Mouse (Mus musculus) kidney, embryonic 15.5 days (tissue): ENCODE measurements at regions not wholly inside any gene's neighbourhood (a gene's known extent, or its start where the extent isn't known, plus 50 kb on each side); places are given as distances from the start of the nearest gene placed in this dataset.

ENCODE experiments used
- ATAC-seq: fragments of 200-750 bp; cut with Nextera tagmentation; replicated peaks from 2 replicates; pipeline ENCODE4 v1.8.0; 2017; ENCODE audit warnings: moderate TSS enrichment; ENCODE audit not compliant: low FRiP score
- H3K27ac ChIP-seq: fragments of 300-500 bp; sonication (generic); 2 replicates; pipeline ENCODE4 v1.5.1; 2015; ENCODE audit warnings: mild to moderate bottlenecking, inconsistent platforms
- H3K27me3 ChIP-seq: fragments of 300-500 bp; sonication (generic); 2 replicates; pipeline ENCODE4 v1.6.1; 2015; ENCODE audit warnings: inconsistent platforms
- H3K36me3 ChIP-seq: fragments of 300-500 bp; sonication (generic); 2 replicates; pipeline ENCODE4 v1.6.1; 2015; ENCODE audit warnings: inconsistent platforms
- H3K4me1 ChIP-seq: fragments of 300-500 bp; sonication (generic); 2 replicates; pipeline ENCODE4 v1.6.1; 2015; ENCODE audit warnings: inconsistent platforms
- H3K4me2 ChIP-seq: fragments of 300-500 bp; sonication (generic); 2 replicates; pipeline ENCODE4 v1.6.1; 2015; ENCODE audit warnings: moderate library complexity, mild to moderate bottlenecking, inconsistent platforms
- H3K4me3 ChIP-seq: fragments of 300-500 bp; sonication (generic); replicated peaks from 2 replicates; pipeline ENCODE4 v1.5.1; 2015; ENCODE audit warnings: mild to moderate bottlenecking, inconsistent platforms
- H3K9ac ChIP-seq: fragments of 300-500 bp; sonication (generic); 2 replicates; pipeline ENCODE4 v1.6.1; 2015; ENCODE audit warnings: mild to moderate bottlenecking, inconsistent platforms
- H3K9me3 ChIP-seq: fragments of 300-500 bp; sonication (generic); replicated peaks from 2 replicates; pipeline ENCODE4 v1.6.1; 2016; ENCODE audit warnings: inconsistent platforms
- WGBS: fragments of 180-500 bp; shearing (Covaris S2); methylation state at CpG from one replicate; pipeline ENCODE4 v1.1.7; 2015; ENCODE audit warnings: mixed read lengths; 5-methylcytosine and 5-hydroxymethylcytosine counted together

DNA sequence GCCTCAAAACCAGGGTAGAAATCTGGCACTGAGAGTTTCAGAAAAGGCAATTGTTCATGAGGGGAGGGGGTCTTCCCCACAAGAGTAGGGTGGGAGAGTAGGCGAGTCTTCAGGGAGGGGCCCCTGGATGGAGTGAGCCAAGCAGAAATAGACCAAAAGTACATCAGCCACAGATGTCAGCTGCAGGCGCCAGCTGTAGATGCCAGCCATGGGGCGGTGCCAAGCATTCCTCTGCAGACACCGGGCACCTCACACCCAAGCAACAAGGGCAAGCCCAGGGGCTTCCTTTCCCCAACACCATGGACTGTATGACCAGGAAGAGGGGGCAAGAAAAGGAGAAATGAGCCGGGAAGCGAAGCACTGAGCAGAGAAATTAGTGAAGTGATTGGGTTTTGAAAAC, 613.9 kb upstream of the 2610301B20Rik start:
- no peak for ATAC-seq

DNA sequence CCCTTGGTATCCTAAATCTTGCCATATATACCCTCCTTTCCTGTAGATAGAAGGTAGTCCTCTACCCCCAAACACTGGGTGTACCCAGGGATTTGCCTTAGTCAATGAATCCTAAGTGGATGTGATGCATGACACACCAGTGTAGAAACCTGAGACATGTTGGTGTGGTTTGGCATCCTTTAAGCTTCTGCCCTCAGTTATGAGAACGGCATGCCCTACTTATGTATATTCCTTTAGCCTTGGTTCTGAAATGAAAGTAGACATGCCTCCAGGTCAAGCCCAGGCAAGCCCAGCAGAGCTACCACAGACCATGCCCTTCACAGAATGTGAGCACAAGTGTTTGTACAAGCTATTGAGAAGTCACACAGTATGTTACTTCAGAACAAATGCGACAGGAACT, 608.4 kb upstream of the 2610301B20Rik start:
- Histone ChIP-seq H3K4me3 (no peak overlapping the region), H3K36me3 (no peaks in the 10 kb centered on the region), H3K9me3 (no peaks in the 10 kb centered on the region), H3K27me3 (no peaks in the 10 kb centered on the region), H3K9ac (no peak overlapping the region), H3K4me2 (no peak overlapping the region), H3K4me1 (no peaks in the 10 kb centered on the region), H3K27ac (no peak overlapping the region)
- 54% methylated on average over 2 of the region's 2 CpGs for WGBS
- ATAC-seq = no peak

More for the DNA sequence above, 613.9 kb upstream of the 2610301B20Rik start:
- Histone ChIP-seq H3K4me3 (no peak overlapping the region), H3K4me2 (no peak overlapping the region), H3K27ac (no peak overlapping the region), H3K4me1 (no peaks in the 10 kb centered on the region), H3K9me3 (no peaks in the 10 kb centered on the region), H3K27me3 (no peaks in the 10 kb centered on the region), H3K36me3 (no peaks in the 10 kb centered on the region), H3K9ac (no peak overlapping the region)
- WGBS = 88% methylated on average over 6 of the region's 6 CpGs

GRCm38 (mm10) chr4:10285562-10285961, 588.7 kb upstream of the 2610301B20Rik start:
- WGBS = 46% methylated on average over 2 of the region's 2 CpGs
- peak; percentile 58; the same call in 1 of the 2 replicates for ATAC-seq

DNA sequence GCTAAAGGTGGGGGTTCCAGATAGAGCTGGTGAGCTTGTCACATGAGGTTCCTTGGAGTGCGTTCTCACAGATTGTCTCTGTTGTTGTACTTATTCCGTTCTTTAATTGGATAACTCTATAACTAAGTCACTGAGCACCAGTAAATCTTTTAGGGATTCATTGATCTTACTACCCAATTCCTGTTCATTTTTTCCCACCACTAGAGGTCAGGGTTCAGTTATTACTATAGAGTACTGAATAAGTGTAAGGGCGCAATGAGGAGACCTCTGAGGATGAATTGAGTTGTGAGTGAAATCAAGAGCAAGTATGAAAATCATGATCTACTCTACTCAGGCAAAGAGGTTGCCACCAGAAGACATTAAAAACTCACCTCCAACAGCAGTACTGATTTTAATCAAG, 584.0 kb upstream of the 2610301B20Rik start:
- Histone ChIP-seq H3K4me2 (no peak overlapping the region), H3K9me3 (no peaks in the 10 kb centered on the region), H3K4me1 (no peaks in the 10 kb centered on the region), H3K36me3 (no peaks in the 10 kb centered on the region), H3K27ac (no peak overlapping the region), H3K4me3 (no peak overlapping the region), H3K27me3 (no peaks in the 10 kb centered on the region), H3K9ac (no peak overlapping the region)
- no peak for ATAC-seq
- 75% methylated on average over 3 of the region's 3 CpGs for WGBS

More at GRCm38 (mm10) chr4:10285562-10285961, 588.7 kb upstream of the 2610301B20Rik start:
- no peaks in the 10 kb centered on the region for H3K27me3 ChIP-seq
- no peaks in the 10 kb centered on the region for H3K9me3 ChIP-seq
- H3K27ac ChIP-seq = no peak overlapping the region
- no peaks in the 10 kb centered on the region for H3K4me1 ChIP-seq
- H3K4me3 ChIP-seq = no peak overlapping the region
- H3K9ac ChIP-seq = no peak overlapping the region
- no peak overlapping the region for H3K4me2 ChIP-seq
- no peaks in the 10 kb centered on the region for H3K36me3 ChIP-seq

DNA sequence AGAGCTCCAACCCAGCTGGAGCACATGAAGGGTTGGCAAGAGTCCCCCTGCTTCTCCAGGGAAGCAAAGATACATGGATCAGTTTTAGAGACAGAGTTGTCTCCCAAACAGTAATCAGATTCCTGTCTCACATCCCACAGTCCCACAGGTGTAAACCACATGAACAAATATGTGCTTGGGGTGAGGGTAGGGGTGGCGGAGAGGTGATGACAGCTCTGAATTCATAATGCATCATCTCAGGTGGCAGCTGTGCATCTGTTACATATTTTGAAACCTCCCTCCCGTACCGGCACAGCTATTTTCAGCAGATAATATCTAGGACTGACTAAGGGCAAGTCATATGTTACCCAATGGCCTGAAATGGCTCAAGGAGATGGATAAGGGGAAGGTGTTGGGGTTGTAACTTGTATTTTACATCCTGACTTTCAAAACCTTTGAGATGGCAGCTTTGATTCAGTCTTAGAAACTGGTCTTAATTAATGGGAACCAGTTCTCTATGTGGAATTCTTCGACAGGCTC, 579.2 kb upstream of the 2610301B20Rik start:
- no peaks in the 10 kb centered on the region for H3K9me3 ChIP-seq
- no peak for ATAC-seq
- 83% methylated on average over 4 of the region's 4 CpGs for WGBS

GRCm38 (mm10) chr4:10296220-10296619, 578.1 kb upstream of the 2610301B20Rik start:
- WGBS = 93% methylated on average over 1 of the region's 1 CpGs
- H3K9ac ChIP-seq = no peak overlapping the region
- H3K36me3 ChIP-seq = no peaks in the 10 kb centered on the region
- ATAC-seq = no peak
- no peaks in the 10 kb centered on the region for H3K4me1 ChIP-seq
- no peak overlapping the region for H3K4me3 ChIP-seq
- no peaks in the 10 kb centered on the region for H3K27me3 ChIP-seq
- H3K9me3 ChIP-seq = no peaks in the 10 kb centered on the region
- H3K4me2 ChIP-seq = no peak overlapping the region
- no peak overlapping the region for H3K27ac ChIP-seq

More for the DNA sequence above, 579.2 kb upstream of the 2610301B20Rik start:
- H3K36me3 ChIP-seq = no peaks in the 10 kb centered on the region
- no peak overlapping the region for H3K27ac ChIP-seq
- H3K9ac ChIP-seq = no peak overlapping the region
- no peak overlapping the region for H3K4me2 ChIP-seq
- H3K27me3 ChIP-seq = no peaks in the 10 kb centered on the region
- H3K4me1 ChIP-seq = no peaks in the 10 kb centered on the region
- no peak overlapping the region for H3K4me3 ChIP-seq

DNA sequence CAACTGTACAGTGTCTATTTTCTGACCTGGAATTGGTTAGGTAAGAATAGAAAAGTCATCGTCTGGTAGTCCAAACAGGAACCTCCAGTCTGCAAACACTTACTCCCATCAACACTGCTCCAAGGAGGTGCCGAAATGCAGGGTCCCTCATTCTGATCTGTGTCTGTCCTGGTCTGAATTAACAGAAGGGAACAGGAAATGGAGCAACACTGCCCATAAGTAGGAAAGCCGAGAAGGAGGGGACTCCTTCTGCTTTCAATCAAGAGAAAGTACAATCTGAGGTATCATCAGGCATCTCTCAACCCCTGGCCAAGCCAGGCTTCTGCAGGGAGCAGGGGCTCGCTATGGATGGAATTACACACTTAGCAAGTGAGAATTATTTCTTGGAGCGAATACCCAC, 562.4 kb upstream of the 2610301B20Rik start:
- no peak overlapping the region for H3K4me2 ChIP-seq
- no peak for ATAC-seq
- WGBS = 51% methylated on average over 5 of the region's 5 CpGs
- H3K27me3 ChIP-seq = no peaks in the 10 kb centered on the region
- no peaks in the 10 kb centered on the region for H3K36me3 ChIP-seq
- H3K9ac ChIP-seq = no peak overlapping the region
- no peaks in the 10 kb centered on the region for H3K9me3 ChIP-seq
- H3K4me1 ChIP-seq = no peaks in the 10 kb centered on the region
- no peak overlapping the region for H3K27ac ChIP-seq
- H3K4me3 ChIP-seq = no peak overlapping the region

DNA sequence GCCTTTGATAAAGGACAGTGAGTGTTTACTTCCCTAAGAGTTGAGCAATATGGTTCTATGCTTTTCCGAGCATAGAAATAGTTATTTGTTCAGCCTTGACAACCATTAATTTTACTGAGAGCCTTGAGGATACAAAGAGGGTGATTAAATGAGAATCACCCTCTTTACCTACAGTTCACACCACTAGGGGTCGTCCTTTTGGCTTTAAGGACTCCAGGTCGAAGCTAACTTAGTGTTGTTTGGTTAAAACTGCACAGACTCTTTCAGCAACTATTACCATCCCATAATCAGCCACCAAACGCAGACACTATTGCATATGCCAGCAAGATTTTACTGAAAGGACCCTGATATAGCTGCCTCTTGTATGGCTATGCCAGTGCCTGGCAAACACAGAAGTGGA, 559.2 kb upstream of the 2610301B20Rik start:
- Histone ChIP-seq H3K4me2 (no peak overlapping the region), H3K4me3 (no peak overlapping the region), H3K27me3 (no peaks in the 10 kb centered on the region), H3K4me1 (no peaks in the 10 kb centered on the region), H3K27ac (no peak overlapping the region), H3K36me3 (no peaks in the 10 kb centered on the region), H3K9ac (no peak overlapping the region), H3K9me3 (no peaks in the 10 kb centered on the region)
- 74% methylated on average over 4 of the region's 4 CpGs for WGBS
- ATAC-seq = no peak

- no peaks in the 10 kb centered on the region for H3K36me3 ChIP-seq
- no peaks in the 10 kb centered on the region for H3K9me3 ChIP-seq
- no peak overlapping the region for H3K4me3 ChIP-seq
- no peaks in the 10 kb centered on the region for H3K4me1 ChIP-seq
- no peak overlapping the region for H3K27ac ChIP-seq
- no peak for ATAC-seq
- no peaks in the 10 kb centered on the region for H3K27me3 ChIP-seq
- H3K9ac ChIP-seq = no peak overlapping the region
- WGBS = 73% methylated on average over 3 of the region's 3 CpGs
- no peak overlapping the region for H3K4me2 ChIP-seq
Measured at GRCm38 (mm10) chr4:10315875-10316274, 558.4 kb upstream of the 2610301B20Rik start.

DNA sequence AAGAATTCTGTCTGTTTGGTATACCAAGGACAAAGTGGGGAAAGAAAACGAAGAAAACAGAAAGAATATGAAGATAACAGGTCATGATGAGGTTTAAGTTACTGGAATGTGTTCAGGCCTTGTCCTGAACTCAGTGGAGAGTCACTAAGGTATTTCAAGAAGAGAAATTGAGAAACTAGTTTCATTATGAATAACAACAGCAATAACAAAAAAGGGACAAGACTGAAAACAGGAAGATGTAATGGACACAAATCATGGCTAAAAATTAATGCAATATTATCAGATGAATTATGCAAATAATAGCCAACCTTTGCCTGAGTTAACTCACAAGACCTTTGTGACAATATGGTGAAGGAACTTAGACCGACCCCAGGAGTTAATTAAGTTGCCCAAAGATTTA, 530.2 kb upstream of the 2610301B20Rik start:
- Histone ChIP-seq H3K9ac (no peak overlapping the region), H3K4me1 (no peaks in the 10 kb centered on the region), H3K27me3 (no peaks in the 10 kb centered on the region), H3K4me3 (no peak overlapping the region), H3K27ac (no peak overlapping the region), H3K9me3 (no peaks in the 10 kb centered on the region), H3K4me2 (no peak overlapping the region), H3K36me3 (no peaks in the 10 kb centered on the region)
- ATAC-seq = no peak
- WGBS = 67% methylated on average over 2 of the region's 2 CpGs

DNA sequence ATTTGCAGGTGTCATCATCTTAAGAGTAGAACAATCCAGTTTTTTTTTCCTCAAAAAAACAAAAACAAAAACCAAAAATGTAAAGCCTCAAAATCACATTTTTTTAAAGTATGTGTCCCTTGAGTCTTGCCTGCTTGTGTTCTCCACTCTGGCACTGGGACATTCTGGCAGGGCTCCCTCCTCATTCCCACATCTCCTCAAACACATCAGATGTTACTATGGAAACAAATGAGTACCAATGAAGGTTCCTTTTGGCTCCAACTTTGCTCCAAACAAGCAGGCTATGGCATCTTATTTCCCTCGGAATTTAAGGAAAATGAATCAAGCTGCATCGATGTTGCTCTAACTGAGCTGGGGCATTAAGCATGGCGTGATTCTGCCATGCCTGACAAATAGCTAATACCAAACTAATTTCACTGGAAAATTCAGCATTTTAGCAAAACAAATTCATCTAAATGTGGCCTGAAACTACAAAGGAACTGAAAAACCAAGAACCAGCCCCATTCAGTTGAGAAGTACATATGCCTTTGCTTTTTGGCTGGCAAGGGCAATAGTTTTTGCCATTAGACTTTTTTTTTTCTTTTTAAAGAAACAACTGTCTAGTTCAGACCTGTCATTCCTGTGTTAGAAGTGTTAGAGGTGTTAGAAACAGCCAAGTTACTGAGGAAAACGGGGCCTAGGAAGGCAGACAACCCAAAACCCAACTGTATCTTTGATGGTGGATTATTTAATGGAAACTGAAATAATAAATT, 522.2 kb upstream of the 2610301B20Rik start:
- Histone ChIP-seq H3K27ac (no peak overlapping the region), H3K9me3 (no peaks in the 10 kb centered on the region), H3K4me3 (no peak overlapping the region), H3K36me3 (no peaks in the 10 kb centered on the region), H3K27me3 (no peaks in the 10 kb centered on the region), H3K4me2 (no peak overlapping the region), H3K9ac (no peak overlapping the region), H3K4me1 (no peaks in the 10 kb centered on the region)
- WGBS = 67% methylated on average over 4 of the region's 4 CpGs
- ATAC-seq = no peak

DNA sequence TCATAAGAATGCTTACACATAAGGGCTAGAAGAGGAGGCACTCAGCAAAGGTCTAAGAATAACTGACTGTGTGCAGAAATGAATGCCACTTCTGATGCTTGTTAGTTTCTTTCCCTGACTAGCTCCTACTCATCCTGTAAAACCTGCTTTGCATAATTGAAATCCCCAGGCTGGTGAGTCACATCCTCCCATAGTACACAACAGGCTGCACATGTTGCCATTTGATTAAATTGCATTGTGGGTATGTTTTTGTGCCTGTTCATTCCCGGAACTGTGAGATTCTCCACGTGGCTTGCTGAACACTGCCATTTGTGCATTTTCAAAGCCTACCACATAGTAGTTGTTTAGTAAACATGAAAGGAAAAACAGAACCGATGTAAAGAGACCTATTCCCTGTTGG, 516.7 kb upstream of the 2610301B20Rik start:
- H3K27ac ChIP-seq = no peak overlapping the region
- 73% methylated on average over 3 of the region's 3 CpGs for WGBS
- no peak overlapping the region for H3K4me2 ChIP-seq
- H3K9ac ChIP-seq = no peak overlapping the region
- no peaks in the 10 kb centered on the region for H3K9me3 ChIP-seq
- no peaks in the 10 kb centered on the region for H3K36me3 ChIP-seq
- H3K4me1 ChIP-seq = no peaks in the 10 kb centered on the region
- ATAC-seq = no peak
- H3K4me3 ChIP-seq = no peak overlapping the region
- H3K27me3 ChIP-seq = no peaks in the 10 kb centered on the region

GRCm38 (mm10) chr4:10389790-10390189, 484.5 kb upstream of the 2610301B20Rik start:
- Histone ChIP-seq H3K4me1 (no peaks in the 10 kb centered on the region), H3K27me3 (no peaks in the 10 kb centered on the region), H3K9ac (no peak overlapping the region), H3K36me3 (no peaks in the 10 kb centered on the region), H3K27ac (no peak overlapping the region), H3K9me3 (no peaks in the 10 kb centered on the region), H3K4me3 (no peak overlapping the region), H3K4me2 (no peak overlapping the region)
- ATAC-seq = no peak; the same call in 1 of the 2 replicates
- WGBS = 28% methylated on average over 2 of the region's 2 CpGs
